Mouse (Mus musculus) heart, adult 2 months (tissue): ENCODE measurements at regions not wholly inside any gene's neighbourhood (a gene's known extent, or its start where the extent isn't known, plus 50 kb on each side); places are given as distances from the start of the nearest gene placed in this dataset.

Experiments
- DNase-seq, 2 experiments: peaks; one replicate each; pipeline ENCODE4 v3.0.0; 2021
- H3K27ac ChIP-seq: fragments of 200-600 bp; 2 replicates; pipeline ENCODE4 v1.8.1; 2022
- H3K27me3 ChIP-seq: fragments of 200-500 bp; 2 replicates; pipeline ENCODE4 v1.6.1; 2012; ENCODE audit warnings: mild to moderate bottlenecking, low read length, inconsistent platforms, mixed read lengths; ENCODE audit not compliant: control insufficient read depth, insufficient read depth
- H3K36me3 ChIP-seq: fragments of 200-500 bp; 2 replicates; pipeline ENCODE4 v1.6.1; 2012; ENCODE audit warnings: low read length, inconsistent platforms; ENCODE audit not compliant: control insufficient read depth, insufficient read depth
- H3K4me1 ChIP-seq: fragments of 200-500 bp; 2 replicates; pipeline ENCODE4 v1.6.1; 2011; ENCODE audit warnings: low read length; ENCODE audit not compliant: control insufficient read depth, insufficient read depth
- H3K4me3 ChIP-seq: fragments of 200-600 bp; 2 replicates; pipeline ENCODE4 v1.8.1; 2022
- H3K79me2 ChIP-seq: fragments of 200-500 bp; replicated peaks from 2 replicates; pipeline ENCODE4 v1.6.1; 2012; ENCODE audit warnings: mild to moderate bottlenecking, inconsistent platforms, low read length, moderate library complexity, mixed read lengths; ENCODE audit not compliant: control insufficient read depth, insufficient read depth
- H3K9ac ChIP-seq: fragments of 200-500 bp; 2 replicates; pipeline ENCODE4 v1.6.1; 2012; ENCODE audit warnings: low read depth, mild to moderate bottlenecking, control low read depth, inconsistent platforms, low read length, mixed read lengths
- CTCF ChIP-seq: fragments of 200-600 bp; IDR thresholded peaks from 2 replicates; pipeline ENCODE4 v1.8.1; 2022; ENCODE audit warnings: antibody characterized with exemption, mild to moderate bottlenecking, moderate library complexity
- EP300 ChIP-seq: fragments of 200-500 bp; IDR thresholded peaks from 2 replicates; pipeline ENCODE4 v1.6.1; 2011; ENCODE audit warnings: low read depth, low read length, control low read depth; ENCODE audit not compliant: insufficient read depth
- POLR2A ChIP-seq: fragments of 200-500 bp; IDR thresholded peaks from 2 replicates; pipeline ENCODE4 v1.6.1; 2011; ENCODE audit warnings: mild to moderate bottlenecking, low read depth, low read length, control low read depth; ENCODE audit not compliant: insufficient read depth
- WGBS: fragments of 180-500 bp; shearing (Covaris S2); methylation state at CpG from one replicate; pipeline ENCODE4 v1.1.7; 2018; 5-methylcytosine and 5-hydroxymethylcytosine counted together
- intact Hi-C: fragments of 180-260 bp; cut with DNase I; formaldehyde crosslinking; loops from one replicate; pipeline ENCODE4 v1.15.1; 2025

- 91% methylated on average over 10 of the region's 10 CpGs for WGBS
- no peak overlapping the region for H3K27ac ChIP-seq
- no peaks in the 10 kb centered on the region for H3K79me2 ChIP-seq
- H3K4me3 ChIP-seq: no peak overlapping the region
- H3K4me1 ChIP-seq: no peaks in the 10 kb centered on the region
- no peaks in the 10 kb centered on the region for H3K27me3 ChIP-seq
- no peaks in the 10 kb centered on the region for H3K36me3 ChIP-seq
- H3K9ac ChIP-seq: no peak overlapping the region
- DNase-seq: no peak
- intact Hi-C loops: no loop called here
- no peak for TF ChIP-seq POLR2A
- TF ChIP-seq CTCF: no peak
- TF ChIP-seq EP300: no peak
Observed at GRCm38 (mm10) chr3:147291696-147292327, 439.6 kb downstream of the Ttll7 start.

- Histone ChIP-seq H3K4me3 (no peak overlapping the region), H3K27ac (peak overlapping the region; percentile 13; the same call in 1 of the 2 replicates), H3K79me2 (no peaks in the 10 kb centered on the region), H3K27me3 (no peaks in the 10 kb centered on the region), H3K9ac (no peak overlapping the region), H3K36me3 (peaks cover 2% of the 10 kb centered on the region; the same call in 1 of the 2 replicates), H3K4me1 (peaks cover 2% of the 10 kb centered on the region)
- intact Hi-C loops: no loop called here
- TF ChIP-seq POLR2A (no peak), EP300 (no peak), CTCF (no peak)
- 30% methylated on average over 9 of the region's 9 CpGs for WGBS
- peak in 1 of 2 experiments; percentile 8 for DNase-seq
Observed at GRCm38 (mm10) chr3:147298065-147298464, 445.9 kb downstream of the Ttll7 start.

- intact Hi-C loops: no loop called here
- no peak overlapping the region for H3K9ac ChIP-seq
- no peak overlapping the region for H3K4me3 ChIP-seq
- no peaks in the 10 kb centered on the region for H3K27me3 ChIP-seq
- 78% methylated on average over 2 of the region's 2 CpGs for WGBS
- no peak for DNase-seq
- no peak overlapping the region for H3K27ac ChIP-seq
- H3K36me3 ChIP-seq: 0 out of 2 replicates have a peak, but pooled peaks cover 2% of the 10 kb centered on the region
- TF ChIP-seq CTCF: no peak
- no peaks in the 10 kb centered on the region for H3K79me2 ChIP-seq
- peaks cover 2% of the 10 kb centered on the region; the same call in 1 of the 2 replicates for H3K4me1 ChIP-seq
Observed at GRCm38 (mm10) chr3:147325522-147325921, 473.4 kb downstream of the Ttll7 start.

- no peak for DNase-seq
- intact Hi-C loops: no loop called here
- 59% methylated on average over 6 of the region's 6 CpGs for WGBS
- TF ChIP-seq POLR2A (no peak), EP300 (no peak), CTCF (no peak)
- no peak overlapping the region for H3K9ac ChIP-seq
- H3K4me1 ChIP-seq: no peaks in the 10 kb centered on the region
- no peaks in the 10 kb centered on the region for H3K27me3 ChIP-seq
- no peak overlapping the region for H3K4me3 ChIP-seq
- H3K36me3 ChIP-seq: no peaks in the 10 kb centered on the region
- H3K79me2 ChIP-seq: no peaks in the 10 kb centered on the region
- H3K27ac ChIP-seq: no peak overlapping the region
Observed at GRCm38 (mm10) chr3:147334301-147334700, 482.1 kb downstream of the Ttll7 start.

GRCm38 (mm10) chr3:147335286-147335685 is 483.1 kb downstream of the Ttll7 start:
- no peaks in the 10 kb centered on the region for H3K4me1 ChIP-seq
- DNase-seq: no peak
- no peak overlapping the region for H3K27ac ChIP-seq
- no peak overlapping the region for H3K4me3 ChIP-seq
- H3K79me2 ChIP-seq: no peaks in the 10 kb centered on the region
- TF ChIP-seq CTCF: no peak
- no peak for TF ChIP-seq EP300
- TF ChIP-seq POLR2A: no peak
- no peak overlapping the region for H3K9ac ChIP-seq
- no peaks in the 10 kb centered on the region for H3K36me3 ChIP-seq
- H3K27me3 ChIP-seq: no peaks in the 10 kb centered on the region
- WGBS: 76% methylated on average over 7 of the region's 7 CpGs
- intact Hi-C loops: no loop called here

GRCm38 (mm10) chr3:147339427-147339826 is 487.3 kb downstream of the Ttll7 start:
- intact Hi-C loops: no loop called here
- H3K79me2 ChIP-seq: no peaks in the 10 kb centered on the region
- H3K27ac ChIP-seq: no peak overlapping the region
- WGBS: 39% methylated on average over 2 of the region's 2 CpGs
- H3K36me3 ChIP-seq: no peaks in the 10 kb centered on the region
- H3K4me3 ChIP-seq: no peak overlapping the region
- no peak for DNase-seq
- H3K9ac ChIP-seq: no peak overlapping the region
- H3K27me3 ChIP-seq: no peaks in the 10 kb centered on the region
- TF ChIP-seq EP300 (no peak), CTCF (no peak), POLR2A (no peak)
- H3K4me1 ChIP-seq: no peaks in the 10 kb centered on the region
